Mouse (Mus musculus): ENCODE data around the gene Gba. TPM values are rescaled to one million over a fixed set of nuclear protein-coding genes. Genes with fewer than 3 reads are reported as not detected.

Gba gene
- polyA plus RNA-seq, 1 experiment from 2014 or later = 34.3 TPM

DNA sequence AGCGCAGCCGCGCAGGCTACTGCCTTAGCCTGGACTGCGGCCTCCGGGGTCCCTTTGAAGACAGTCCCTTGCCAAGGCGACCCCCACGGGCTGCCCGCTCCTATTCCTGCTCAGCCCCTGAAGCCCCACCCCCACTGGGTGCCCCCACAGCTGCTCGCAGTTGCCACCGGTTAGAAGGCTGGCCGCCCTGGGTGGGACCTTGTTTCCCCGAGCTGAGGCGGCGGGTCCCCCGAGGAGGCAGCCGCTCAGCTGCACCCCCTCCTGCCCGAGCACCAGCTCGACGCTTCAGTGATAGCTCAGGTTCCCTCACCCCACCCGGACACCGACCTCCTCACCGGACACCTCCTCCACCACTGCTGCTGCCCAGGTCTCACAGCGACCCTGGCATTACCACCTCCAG is 15.5 kb upstream of the Gba start:
- H3K36me3 ChIP-seq (replicated peaks) = peaks cover 15% of the 10 kb centered on the region
- ATAC-seq (ENCODE audit: low FRiP score) = no peak
- H3K4me1 ChIP-seq = peaks cover 40% of the 10 kb centered on the region
- peaks cover 4% of the 10 kb centered on the region; the same call in 1 of the 2 replicates for H3K27me3 ChIP-seq
- no peak overlapping the region for H3K4me2 ChIP-seq
- H3K27ac ChIP-seq = no peak overlapping the region
- no peak overlapping the region for H3K4me3 ChIP-seq (replicated peaks)
- no peaks in the 10 kb centered on the region for H3K9me3 ChIP-seq
- 27% methylated on average over 23 of the region's 23 CpGs for WGBS
- H3K9ac ChIP-seq = 0 out of 2 replicates have a peak overlapping the region, but pooled peaks have one; percentile 17

- Histone ChIP-seq H3K27ac (no peak overlapping the region), H3K9ac (0 out of 2 replicates have a peak overlapping the region, but pooled peaks have one; percentile 17), H3K4me2 (no peak overlapping the region), H3K27me3 (peaks cover 4% of the 10 kb centered on the region; the same call in 1 of the 2 replicates), H3K36me3 (replicated peaks) (peaks cover 11% of the 10 kb centered on the region; the same call in 1 of the 2 replicates), H3K9me3 (no peaks in the 10 kb centered on the region), H3K4me1 (peaks cover 34% of the 10 kb centered on the region), H3K4me3 (replicated peaks) (no peak overlapping the region)
- WGBS = 59% methylated on average over 18 of the region's 18 CpGs
- no peak for ATAC-seq (ENCODE audit: low FRiP score)
Observed at GRCm38 (mm10) chr3:89187690-89188477, 14.8 kb upstream of the Gba start.

GRCm38 (mm10) chr3:89188478-89188875 is 14.3 kb upstream of the Gba start:
- Histone ChIP-seq H3K27me3 (peaks cover 4% of the 10 kb centered on the region; the same call in 1 of the 2 replicates), H3K4me2 (no peak overlapping the region), H3K9ac (no peak overlapping the region), H3K4me1 (peaks cover 32% of the 10 kb centered on the region), H3K9me3 (no peaks in the 10 kb centered on the region), H3K4me3 (replicated peaks) (no peak overlapping the region), H3K36me3 (replicated peaks) (peaks cover 11% of the 10 kb centered on the region; the same call in 1 of the 2 replicates), H3K27ac (no peak overlapping the region)
- no peak for ATAC-seq (ENCODE audit: low FRiP score)
- 61% methylated on average over 12 of the region's 12 CpGs for WGBS

DNA sequence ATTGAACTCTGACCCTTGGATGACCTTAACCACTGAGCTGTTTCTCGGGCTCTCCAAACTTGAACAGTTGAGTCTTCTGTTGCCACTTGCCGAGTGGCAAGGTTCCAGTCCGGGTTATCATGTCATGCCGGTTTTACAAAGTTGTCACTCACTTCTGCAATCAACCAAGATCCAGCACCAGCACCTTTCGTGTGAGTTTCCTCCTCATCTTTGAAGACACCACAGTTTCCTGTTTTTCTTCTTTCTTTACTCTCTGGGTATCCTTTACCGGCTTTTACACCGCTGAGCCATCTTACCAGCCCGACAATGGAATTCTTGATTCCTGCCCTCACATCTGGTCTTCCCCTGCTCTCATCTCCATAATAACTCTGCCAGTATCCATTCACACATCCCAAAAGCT is 12.3 kb upstream of the Gba start:
- Histone ChIP-seq H3K9me3 (no peaks in the 10 kb centered on the region), H3K27me3 (peaks cover 4% of the 10 kb centered on the region; the same call in 1 of the 2 replicates), H3K9ac (no peak overlapping the region), H3K4me2 (no peak overlapping the region), H3K4me3 (replicated peaks) (no peak overlapping the region), H3K4me1 (peaks cover 16% of the 10 kb centered on the region), H3K27ac (no peak overlapping the region), H3K36me3 (replicated peaks) (peaks cover 11% of the 10 kb centered on the region; the same call in 1 of the 2 replicates)
- ATAC-seq (ENCODE audit: low FRiP score) = no peak
- WGBS = 93% methylated on average over 8 of the region's 8 CpGs

- no peak for ATAC-seq (ENCODE audit: low FRiP score)
- H3K36me3 ChIP-seq (replicated peaks) = peaks cover 6% of the 10 kb centered on the region; the same call in 1 of the 2 replicates
- H3K27me3 ChIP-seq = no peaks in the 10 kb centered on the region
- no peak overlapping the region for H3K27ac ChIP-seq
- H3K4me1 ChIP-seq = peaks cover 14% of the 10 kb centered on the region
- no peak overlapping the region for H3K4me2 ChIP-seq
- no peak overlapping the region for H3K4me3 ChIP-seq (replicated peaks)
- no peaks in the 10 kb centered on the region for H3K9me3 ChIP-seq
- WGBS = 71% methylated on average over 1 of the region's 1 CpGs
- H3K9ac ChIP-seq = no peak overlapping the region
Observed at GRCm38 (mm10) chr3:89193351-89193750, 9.4 kb upstream of the Gba start.

- 91% methylated on average over 2 of the region's 2 CpGs for WGBS
- Histone ChIP-seq H3K4me2 (no peak overlapping the region), H3K9me3 (no peaks in the 10 kb centered on the region), H3K27me3 (no peaks in the 10 kb centered on the region), H3K4me3 (replicated peaks) (no peak overlapping the region), H3K4me1 (peaks cover 14% of the 10 kb centered on the region), H3K27ac (no peak overlapping the region), H3K36me3 (replicated peaks) (peaks cover 1% of the 10 kb centered on the region; the same call in 1 of the 2 replicates), H3K9ac (no peak overlapping the region)
- ATAC-seq (ENCODE audit: low FRiP score) = no peak
Observed at GRCm38 (mm10) chr3:89193853-89194252, 8.9 kb upstream of the Gba start.

DNA sequence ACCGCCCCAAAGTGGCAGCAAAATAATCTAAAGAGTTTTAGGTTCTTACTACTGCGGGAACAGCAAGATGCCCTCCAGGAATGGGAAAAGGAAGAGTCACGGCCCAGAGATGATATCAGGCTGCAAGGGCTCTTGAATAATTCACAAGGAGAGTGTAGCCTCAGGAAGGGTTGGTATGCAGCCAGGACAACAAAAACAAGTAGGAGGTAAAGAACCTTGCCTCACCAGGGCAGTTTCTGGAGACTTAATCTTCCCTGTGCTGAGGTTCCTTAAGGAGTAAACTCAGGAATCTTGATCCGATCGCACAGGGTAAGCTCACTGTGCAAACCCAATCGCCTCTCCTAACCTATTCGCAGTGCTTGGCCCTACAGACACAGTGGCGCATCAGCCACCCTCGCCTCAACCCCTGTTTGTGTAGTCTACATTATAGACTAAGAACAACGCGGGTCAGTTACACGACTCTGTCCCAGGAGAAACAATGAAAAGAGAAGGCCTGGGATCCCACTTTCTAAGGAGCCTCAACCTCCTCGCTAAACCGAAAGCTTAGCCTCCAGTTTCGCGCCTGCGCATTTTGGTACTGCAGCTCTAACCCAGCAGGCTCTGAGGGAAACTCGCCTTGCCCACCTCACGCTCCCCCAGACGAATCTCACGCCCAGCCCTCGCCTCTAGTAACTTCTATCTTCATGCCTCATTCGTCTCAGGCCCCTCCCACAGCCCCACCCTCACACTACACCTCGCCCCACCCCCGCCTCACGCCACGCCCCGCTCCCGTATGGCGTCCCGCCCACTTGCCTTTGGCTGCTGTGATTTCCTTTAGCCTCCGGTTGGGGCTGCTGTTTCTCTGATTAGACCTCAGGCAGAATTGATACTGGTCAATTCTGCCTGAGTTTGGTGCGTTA is 6.5 kb upstream of the Gba start:
- Histone ChIP-seq H3K27ac (peak overlapping the region; percentile 77), H3K4me3 (replicated peaks) (peak overlapping the region; percentile 29)
- 6% methylated on average over 33 of the region's 33 CpGs for WGBS

GRCm38 (mm10) chr3:89199839-89200238 is 2.9 kb upstream of the Gba start:
- H3K27ac ChIP-seq = no peak overlapping the region
- H3K4me3 ChIP-seq (replicated peaks) = no peak overlapping the region
- 0 out of 2 replicates have a peak, but pooled peaks cover 5% of the 10 kb centered on the region for H3K36me3 ChIP-seq (replicated peaks)
- H3K4me1 ChIP-seq = peaks cover 20% of the 10 kb centered on the region
- 87% methylated on average over 3 of the region's 3 CpGs for WGBS
- ATAC-seq (ENCODE audit: low FRiP score) = no peak
- H3K9me3 ChIP-seq = no peaks in the 10 kb centered on the region
- no peaks in the 10 kb centered on the region for H3K27me3 ChIP-seq
- H3K9ac ChIP-seq = no peak overlapping the region
- no peak overlapping the region for H3K4me2 ChIP-seq

More for the DNA sequence above, 6.5 kb upstream of the Gba start:
- H3K4me1 ChIP-seq = peaks cover 14% of the 10 kb centered on the region
- H3K36me3 ChIP-seq (replicated peaks) = no peaks in the 10 kb centered on the region
- H3K4me2 ChIP-seq = peak overlapping the region; percentile 50
- H3K9me3 ChIP-seq = no peaks in the 10 kb centered on the region
- H3K9ac ChIP-seq = peak overlapping the region; percentile 41
- peak; percentile 94 for ATAC-seq (ENCODE audit: low FRiP score)
- H3K27me3 ChIP-seq = no peaks in the 10 kb centered on the region

GRCm38 (mm10) chr3:89203142-89203514 is 400 bp downstream of the Gba start:
- WGBS = 42% methylated on average over 5 of the region's 5 CpGs
- Histone ChIP-seq H3K27me3 (no peaks in the 10 kb centered on the region), H3K27ac (no peak overlapping the region), H3K9ac (peak overlapping the region; percentile 61), H3K9me3 (no peaks in the 10 kb centered on the region), H3K4me2 (peak overlapping the region; percentile 68), H3K4me1 (peaks cover 6% of the 10 kb centered on the region), H3K4me3 (replicated peaks) (peak overlapping the region; percentile 58), H3K36me3 (replicated peaks) (peaks cover 37% of the 10 kb centered on the region)
- peak; percentile 53; the same call in 1 of the 2 replicates for ATAC-seq (ENCODE audit: low FRiP score)

- Histone ChIP-seq H3K9ac (no peak overlapping the region), H3K36me3 (replicated peaks) (peaks cover 64% of the 10 kb centered on the region), H3K27me3 (no peaks in the 10 kb centered on the region)
Observed at GRCm38 (mm10) chr3:89206079-89206478, 3.4 kb downstream of the Gba start.

DNA sequence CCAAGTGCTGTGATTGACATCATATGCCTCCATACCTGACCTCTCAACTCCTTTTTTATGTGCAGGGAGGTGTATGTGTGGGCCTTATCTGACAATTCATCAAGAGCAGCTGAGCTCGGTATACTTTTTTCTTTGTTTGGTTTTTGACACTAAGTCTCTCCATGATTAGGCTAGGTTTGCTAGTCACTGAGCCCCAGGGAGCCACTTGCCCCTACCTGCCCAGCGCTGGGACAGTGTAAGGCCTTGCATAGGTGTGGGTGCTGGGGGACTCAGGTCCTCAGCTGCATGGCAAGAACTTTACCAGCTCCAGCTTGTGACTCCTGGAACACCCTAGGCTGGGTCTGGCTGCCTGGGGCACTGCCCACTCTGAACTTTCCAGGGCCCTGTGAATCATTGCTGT is 4.0 kb downstream of the Gba start:
- Histone ChIP-seq H3K9me3 (no peaks in the 10 kb centered on the region), H3K36me3 (replicated peaks) (peaks cover 64% of the 10 kb centered on the region), H3K4me2 (no peak overlapping the region), H3K27ac (no peak overlapping the region), H3K4me1 (peaks cover 6% of the 10 kb centered on the region), H3K9ac (no peak overlapping the region), H3K4me3 (replicated peaks) (no peak overlapping the region), H3K27me3 (no peaks in the 10 kb centered on the region)
- no peak for ATAC-seq (ENCODE audit: low FRiP score)
- WGBS = 90% methylated on average over 2 of the region's 2 CpGs

More at GRCm38 (mm10) chr3:89206079-89206478, 3.4 kb downstream of the Gba start:
- no peak overlapping the region for H3K4me3 ChIP-seq (replicated peaks)
- no peak overlapping the region for H3K4me2 ChIP-seq
- no peak for ATAC-seq (ENCODE audit: low FRiP score)
- H3K4me1 ChIP-seq = peaks cover 6% of the 10 kb centered on the region
- no peak overlapping the region for H3K27ac ChIP-seq
- WGBS = 89% methylated on average over 7 of the region's 7 CpGs
- no peaks in the 10 kb centered on the region for H3K9me3 ChIP-seq

- Histone ChIP-seq H3K9ac (no peak overlapping the region), H3K4me3 (replicated peaks) (no peak overlapping the region), H3K4me2 (no peak overlapping the region), H3K9me3 (no peaks in the 10 kb centered on the region), H3K27me3 (no peaks in the 10 kb centered on the region), H3K36me3 (replicated peaks) (peaks cover 64% of the 10 kb centered on the region), H3K27ac (no peak overlapping the region), H3K4me1 (peaks cover 13% of the 10 kb centered on the region)
- ATAC-seq (ENCODE audit: low FRiP score) = no peak
- 93% methylated on average over 13 of the region's 13 CpGs for WGBS
Observed at GRCm38 (mm10) chr3:89208075-89208657, 5.4 kb downstream of the Gba start.
